Mouse (Mus musculus) heart, adult 2 months (tissue): Measurements from ENCODE around the gene Usp7. TPM values are rescaled to one million over a fixed set of nuclear protein-coding genes. Genes with fewer than 3 reads are reported as not detected.
A peak's percentile ranks its signal among the peaks of the same experiment; 100 is the strongest.

Experiments
- DNase-seq, 2 experiments: peaks; one replicate each; pipeline ENCODE4 v3.0.0; 2021
- H3K27ac ChIP-seq: fragments of 200-600 bp; 2 replicates; pipeline ENCODE4 v1.8.1; 2022
- H3K27me3 ChIP-seq: fragments of 200-500 bp; 2 replicates; pipeline ENCODE4 v1.6.1; 2012; ENCODE audit warnings: mild to moderate bottlenecking, low read length, inconsistent platforms, mixed read lengths; ENCODE audit not compliant: control insufficient read depth, insufficient read depth
- H3K36me3 ChIP-seq: fragments of 200-500 bp; 2 replicates; pipeline ENCODE4 v1.6.1; 2012; ENCODE audit warnings: low read length, inconsistent platforms; ENCODE audit not compliant: control insufficient read depth, insufficient read depth
- H3K4me1 ChIP-seq: fragments of 200-500 bp; 2 replicates; pipeline ENCODE4 v1.6.1; 2011; ENCODE audit warnings: low read length; ENCODE audit not compliant: control insufficient read depth, insufficient read depth
- H3K4me3 ChIP-seq: fragments of 200-600 bp; 2 replicates; pipeline ENCODE4 v1.8.1; 2022
- H3K79me2 ChIP-seq: fragments of 200-500 bp; replicated peaks from 2 replicates; pipeline ENCODE4 v1.6.1; 2012; ENCODE audit warnings: mild to moderate bottlenecking, inconsistent platforms, low read length, moderate library complexity, mixed read lengths; ENCODE audit not compliant: control insufficient read depth, insufficient read depth
- H3K9ac ChIP-seq: fragments of 200-500 bp; 2 replicates; pipeline ENCODE4 v1.6.1; 2012; ENCODE audit warnings: low read depth, mild to moderate bottlenecking, control low read depth, inconsistent platforms, low read length, mixed read lengths
- CTCF ChIP-seq: fragments of 200-600 bp; IDR thresholded peaks from 2 replicates; pipeline ENCODE4 v1.8.1; 2022; ENCODE audit warnings: antibody characterized with exemption, mild to moderate bottlenecking, moderate library complexity
- EP300 ChIP-seq: fragments of 200-500 bp; IDR thresholded peaks from 2 replicates; pipeline ENCODE4 v1.6.1; 2011; ENCODE audit warnings: low read depth, low read length, control low read depth; ENCODE audit not compliant: insufficient read depth
- POLR2A ChIP-seq: fragments of 200-500 bp; IDR thresholded peaks from 2 replicates; pipeline ENCODE4 v1.6.1; 2011; ENCODE audit warnings: mild to moderate bottlenecking, low read depth, low read length, control low read depth; ENCODE audit not compliant: insufficient read depth
- WGBS: fragments of 180-500 bp; shearing (Covaris S2); methylation state at CpG from one replicate; pipeline ENCODE4 v1.1.7; 2018; 5-methylcytosine and 5-hydroxymethylcytosine counted together
- intact Hi-C: fragments of 180-260 bp; cut with DNase I; formaldehyde crosslinking; loops from one replicate; pipeline ENCODE4 v1.15.1; 2025
- long read RNA-seq: library from polyadenylated mRNA; stranded (forward); transcript quantifications from one replicate; pipeline ENCODE4 v2.0.0, GENCODE M21; 2021
- polyA plus RNA-seq: library from polyadenylated mRNA; depleted of rRNA; stranded (reverse); fragments of >200 nt; gene quantifications from 2 replicates; pipeline ENCODE4 v1.2.3, GENCODE M21; 2012; rRNA removed
- total RNA-seq, 2 experiments: library from RNA; stranded (reverse); gene quantifications; 2 replicates each; pipeline ENCODE4 v1.2.3; 2021

Usp7 gene
- total RNA-seq (10 to 100 TPM; 45.6 to 49.0 TPM), polyA plus RNA-seq (19.4 and 30.7 TPM in 2 replicates)
- long read RNA-seq, full-length matches to known transcripts = 4 of 9 reads
- long read RNA-seq, partial matches to known transcripts = 3 of 9 reads
- long read RNA-seq, other reads (novel, unspliced or antisense) = 2 of 9 reads

- Histone ChIP-seq H3K4me3 (no peak within 1 kb of the TSS), H3K4me1 (no peaks in the 10 kb centered on the region), H3K27ac (no peak within 1 kb of the TSS), H3K79me2 (no peaks in the 10 kb centered on the region), H3K9ac (no peak within 1 kb of the TSS), H3K27me3 (no peaks in the 10 kb centered on the region), H3K36me3 (no peaks in the 10 kb centered on the region)
- no peak for DNase-seq
- WGBS = 90% methylated on average over 20 of the region's 20 CpGs
- TF ChIP-seq CTCF = no peak
- intact Hi-C loops = no loop called here
Observed at GRCm38 (mm10) chr16:8791949-8792557, at the start of gene Usp7. TSS of gene Usp7 (minus strand) at chr16:8792308.

GRCm38 (mm10) chr16:8840557-8840956, 48.4 kb upstream of the Usp7 start:
- no peak overlapping the region for H3K9ac ChIP-seq
- intact Hi-C loops = no loop called here

DNA sequence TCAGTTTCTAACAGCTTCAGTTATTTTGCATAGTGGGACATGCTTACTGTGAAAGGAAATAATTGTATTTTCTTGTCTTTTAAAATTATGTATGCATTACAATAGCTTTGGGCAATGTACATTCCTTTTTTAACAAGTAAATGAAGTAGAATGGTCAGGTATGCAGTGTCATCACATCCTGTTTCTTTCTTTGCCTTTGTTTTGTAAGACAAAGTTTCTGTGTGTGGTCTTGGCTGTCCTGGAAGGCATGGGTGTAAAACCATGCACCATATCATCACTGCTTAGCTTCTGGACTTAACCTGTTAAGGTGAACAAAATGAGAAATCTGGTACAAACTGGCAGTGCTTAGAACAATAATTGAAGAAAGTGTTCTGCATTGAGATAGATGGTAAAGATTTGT, 46.8 kb upstream of the Usp7 start:
- intact Hi-C loops = no loop called here
- TF ChIP-seq EP300 = no peak
- TF ChIP-seq CTCF = no peak
- TF ChIP-seq POLR2A = no peak
- peaks cover 83% of the 10 kb centered on the region for H3K36me3 ChIP-seq

More at GRCm38 (mm10) chr16:8840557-8840956, 48.4 kb upstream of the Usp7 start:
- peaks cover 77% of the 10 kb centered on the region for H3K36me3 ChIP-seq
- H3K4me1 ChIP-seq = peaks cover 17% of the 10 kb centered on the region
- peaks cover 8% of the 10 kb centered on the region for H3K79me2 ChIP-seq
- H3K4me3 ChIP-seq = no peak overlapping the region
- DNase-seq = no peak
- WGBS = 50% methylated on average over 3 of the region's 3 CpGs
- no peak for TF ChIP-seq POLR2A
- H3K27ac ChIP-seq = no peak overlapping the region
- H3K27me3 ChIP-seq = no peaks in the 10 kb centered on the region

DNA sequence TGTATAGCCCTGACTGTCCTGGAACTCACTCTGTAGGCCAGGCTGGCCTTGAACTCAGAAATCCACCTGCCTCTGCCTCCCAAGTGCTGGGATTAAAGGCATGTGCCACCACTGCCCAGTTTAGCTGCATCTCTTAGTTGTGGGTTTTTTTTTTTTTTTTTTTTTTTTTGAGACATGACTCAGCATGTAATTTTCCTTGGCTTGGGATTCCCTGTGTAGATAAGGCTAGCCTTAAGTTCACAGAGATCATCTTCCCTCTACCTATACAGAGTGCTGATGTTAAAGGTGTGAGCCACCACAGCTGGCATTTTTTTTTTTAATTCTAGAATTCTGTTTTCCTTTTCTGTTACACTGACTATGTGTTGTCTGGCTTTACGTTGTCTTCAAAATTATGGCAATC, 45.5 kb upstream of the Usp7 start:
- Histone ChIP-seq H3K79me2 (peaks cover 7% of the 10 kb centered on the region), H3K4me3 (no peak overlapping the region), H3K27me3 (no peaks in the 10 kb centered on the region), H3K27ac (no peak overlapping the region), H3K9ac (no peak overlapping the region), H3K4me1 (peaks cover 18% of the 10 kb centered on the region), H3K36me3 (peaks cover 83% of the 10 kb centered on the region)
- no peak for DNase-seq
- WGBS = 66% methylated on average over 1 of the region's 1 CpGs
- intact Hi-C loops = no loop called here
- no peak for TF ChIP-seq POLR2A
- no peak for TF ChIP-seq CTCF
- TF ChIP-seq EP300 = no peak

More for the DNA sequence above, 46.8 kb upstream of the Usp7 start:
- DNase-seq = no peak
- peaks cover 19% of the 10 kb centered on the region for H3K4me1 ChIP-seq
- H3K9ac ChIP-seq = no peak overlapping the region
- no peak overlapping the region for H3K4me3 ChIP-seq
- H3K27ac ChIP-seq = no peak overlapping the region
- peaks cover 8% of the 10 kb centered on the region for H3K79me2 ChIP-seq
- H3K27me3 ChIP-seq = no peaks in the 10 kb centered on the region

DNA sequence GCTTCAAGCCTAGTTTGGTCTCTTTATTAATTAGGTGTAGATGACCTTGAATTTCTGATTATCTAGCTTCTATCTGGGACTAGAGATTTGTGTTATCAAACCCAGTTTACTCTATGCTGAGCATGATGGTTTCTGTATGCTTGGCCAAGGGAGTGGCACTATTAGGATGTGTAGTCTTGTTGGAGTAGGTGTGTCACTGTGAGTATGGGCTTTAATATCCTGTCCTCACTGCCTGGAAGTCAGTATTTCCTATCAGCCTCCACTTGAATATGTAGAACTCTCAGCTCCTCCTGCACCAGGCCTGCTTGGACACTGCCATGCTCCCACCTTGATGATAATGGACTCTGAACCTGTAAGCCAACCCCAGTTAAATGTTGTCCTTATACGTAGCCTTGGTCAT, 44.8 kb upstream of the Usp7 start:
- 34% methylated on average over 1 of the region's 1 CpGs for WGBS
- Histone ChIP-seq H3K9ac (no peak overlapping the region), H3K36me3 (peaks cover 85% of the 10 kb centered on the region), H3K4me1 (peaks cover 19% of the 10 kb centered on the region), H3K27me3 (no peaks in the 10 kb centered on the region), H3K27ac (no peak overlapping the region), H3K79me2 (peaks cover 7% of the 10 kb centered on the region), H3K4me3 (no peak overlapping the region)
- no peak for DNase-seq
- intact Hi-C loops = no loop called here
- no peak for TF ChIP-seq POLR2A
- no peak for TF ChIP-seq CTCF
- no peak for TF ChIP-seq EP300

GRCm38 (mm10) chr16:8831241-8831640, 39.1 kb upstream of the Usp7 start:
- under 1% methylated on average over 12 of the region's 12 CpGs for WGBS
- Histone ChIP-seq H3K27ac (peak overlapping the region; percentile 98), H3K36me3 (peaks cover 45% of the 10 kb centered on the region), H3K9ac (peak overlapping the region; percentile 95), H3K79me2 (peaks cover 2% of the 10 kb centered on the region), H3K4me3 (peak overlapping the region; percentile 95), H3K4me1 (peaks cover 10% of the 10 kb centered on the region), H3K27me3 (no peaks in the 10 kb centered on the region)
- DNase-seq = peak; percentile 51 to 54
- intact Hi-C loops = loop anchor here (5.0 kb wide), 1 partner anchor 94 kb away; no protein-coding TSS in a partner anchor
- TF ChIP-seq EP300 (no peak), POLR2A (no peak), CTCF (no peak)
